Mouse (Mus musculus) heart, postnatal 25 days (tissue): ENCODE results near the gene Tdrd9. TPM values are rescaled to one million over a fixed set of nuclear protein-coding genes. Genes with fewer than 3 reads are reported as not detected.
"Not testable (repeated sequence)": the region's sequence is repeated elsewhere in the genome, so short reads cannot be mapped to it uniquely, and the experiment has no call there.

Experiments
- DNase-seq: peaks from one replicate; pipeline ENCODE4 v3.0.0; 2022; ENCODE audit warnings: low spot score
- intact Hi-C: fragments of 180-260 bp; cut with DNase I; formaldehyde crosslinking; loops from one replicate; pipeline ENCODE4 v1.15.1; 2025
- total RNA-seq, 2 experiments: library from RNA; stranded (reverse); gene quantifications; 2 replicates each; pipeline ENCODE4 v1.2.3; 2021

The Tdrd9 gene
- total RNA-seq, result under 1 TPM; 0.08 to 0.13 TPM

- intact Hi-C loops, result no loop called here
- no peak for DNase-seq
Measured at GRCm38 (mm10) chr12:111971231-111971686, at the start of gene Tdrd9. Gene Tdrd9 (plus strand): TSS chr12:111971559.

GRCm38 (mm10) chr12:111923117-111923516 is 48.2 kb upstream of the Tdrd9 start:
- intact Hi-C loops, result no loop called here
- DNase-seq, result no peak

GRCm38 (mm10) chr12:111927338-111927737 is 44.0 kb upstream of the Tdrd9 start:
- no peak for DNase-seq
- intact Hi-C loops, result no loop called here

- no peak for DNase-seq
- intact Hi-C loops, result no loop called here
Measured at GRCm38 (mm10) chr12:111928411-111928966, 42.9 kb upstream of the Tdrd9 start.

- intact Hi-C loops, result loop anchor here (2.0 kb wide), 1 partner anchor 15 kb away; no protein-coding TSS in a partner anchor
- no peak for DNase-seq
Measured at GRCm38 (mm10) chr12:111931411-111932025, 39.8 kb upstream of the Tdrd9 start.

- DNase-seq, result no peak
- intact Hi-C loops, result loop anchor here (2.0 kb wide), 1 partner anchor 16 kb away; no protein-coding TSS in a partner anchor
Measured at GRCm38 (mm10) chr12:111932513-111932912, 38.8 kb upstream of the Tdrd9 start.

- DNase-seq, result peak; percentile 44
- intact Hi-C loops, result loop anchor here (2.0 kb wide), 1 partner anchor 16 kb away; no protein-coding TSS in a partner anchor
Measured at GRCm38 (mm10) chr12:111933032-111933704, 38.2 kb upstream of the Tdrd9 start.

GRCm38 (mm10) chr12:111933971-111934370 is 37.4 kb upstream of the Tdrd9 start:
- no peak for DNase-seq
- intact Hi-C loops, result loop anchor here (2.0 kb wide), 1 partner anchor 17 kb away; no protein-coding TSS in a partner anchor

DNA sequence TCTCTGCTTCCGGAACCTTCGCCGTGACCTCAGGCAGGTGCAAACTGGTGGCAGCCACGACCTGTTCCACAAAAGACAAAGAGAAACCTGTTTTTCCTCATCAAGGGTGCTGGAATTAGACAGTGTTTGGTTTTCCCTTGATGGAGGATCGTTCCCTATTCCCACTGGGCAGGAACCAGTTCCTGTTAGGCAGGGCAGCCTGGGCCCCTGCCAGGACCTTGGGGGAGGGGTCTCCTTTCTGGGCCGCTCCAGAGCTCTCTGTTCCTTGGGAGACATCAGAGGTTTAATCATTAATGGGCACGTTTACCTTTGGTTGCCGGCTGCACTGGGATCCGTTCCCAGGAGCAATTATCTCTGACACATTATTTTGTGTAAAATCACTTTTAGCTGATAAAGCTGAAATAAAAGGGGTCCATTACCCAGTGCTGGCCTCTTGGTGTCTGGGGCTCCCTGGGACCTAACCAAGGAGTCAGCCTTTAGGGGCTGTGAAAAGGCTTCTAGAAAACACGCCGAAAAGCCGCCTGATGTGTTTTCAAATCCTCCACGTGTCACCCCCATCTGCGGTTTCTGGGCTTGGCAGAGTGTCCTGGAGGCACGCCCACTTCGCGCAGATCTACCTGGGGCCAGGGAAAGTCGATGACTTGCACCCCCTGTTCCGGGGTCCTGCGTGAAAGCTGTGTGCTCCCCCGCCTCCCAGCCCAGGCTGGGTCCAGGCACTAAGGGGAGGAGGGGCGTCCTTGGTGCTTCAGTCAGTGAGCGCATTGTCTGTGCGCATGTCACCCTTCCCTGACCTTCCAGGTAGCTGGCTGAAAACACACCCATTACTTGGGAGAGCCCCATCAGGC is 34.4 kb upstream of the Tdrd9 start:
- no peak for DNase-seq
- intact Hi-C loops, result no loop called here

GRCm38 (mm10) chr12:111938623-111939177 is 32.7 kb upstream of the Tdrd9 start:
- DNase-seq, result no peak
- intact Hi-C loops, result no loop called here

DNA sequence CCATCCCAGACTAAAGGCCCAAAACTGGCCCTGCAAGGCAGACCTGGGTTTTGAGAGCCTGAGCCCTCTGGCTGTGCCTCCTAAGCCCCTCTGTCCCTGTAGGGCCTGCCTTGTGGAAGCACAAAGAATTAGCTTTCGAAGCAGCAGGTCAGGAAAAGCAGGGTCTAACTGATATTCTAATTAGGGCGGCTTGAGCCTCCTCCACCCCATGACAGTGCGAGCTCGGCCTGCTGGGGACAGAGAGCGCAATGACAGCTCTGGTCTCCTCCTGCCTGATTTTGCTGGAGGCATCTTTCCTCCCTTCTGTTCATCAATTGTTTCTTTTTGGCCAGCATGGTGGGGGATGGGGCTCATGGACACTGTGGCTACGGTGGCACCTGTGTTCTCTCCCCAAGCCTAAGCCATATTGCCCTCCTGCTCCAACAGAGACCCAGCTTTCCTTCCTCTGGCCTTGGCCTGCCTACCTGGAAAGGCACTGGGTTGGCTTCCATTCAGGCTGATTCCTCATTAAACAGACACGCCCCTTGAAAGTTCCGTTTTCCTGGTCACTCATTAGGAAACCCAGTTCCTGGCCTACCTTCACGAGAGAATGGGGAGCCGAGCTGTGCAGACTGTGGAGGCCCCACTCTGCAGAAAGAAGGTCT is 27.8 kb upstream of the Tdrd9 start:
- no peak for DNase-seq
- intact Hi-C loops, result no loop called here

- intact Hi-C loops, result not testable (repeated sequence)
Measured at GRCm38 (mm10) chr12:111944065-111944987, 27.0 kb upstream of the Tdrd9 start.

GRCm38 (mm10) chr12:111945115-111945514 is 26.2 kb upstream of the Tdrd9 start:
- DNase-seq, result peak; percentile 71
- intact Hi-C loops, result loop anchor here (5.0 kb wide), 2 partner anchors 38 to 208 kb away; partner anchors contain the start of gene Ppp1r13b

More at GRCm38 (mm10) chr12:111944065-111944987, 27.0 kb upstream of the Tdrd9 start:
- DNase-seq, result not testable (repeated sequence)

DNA sequence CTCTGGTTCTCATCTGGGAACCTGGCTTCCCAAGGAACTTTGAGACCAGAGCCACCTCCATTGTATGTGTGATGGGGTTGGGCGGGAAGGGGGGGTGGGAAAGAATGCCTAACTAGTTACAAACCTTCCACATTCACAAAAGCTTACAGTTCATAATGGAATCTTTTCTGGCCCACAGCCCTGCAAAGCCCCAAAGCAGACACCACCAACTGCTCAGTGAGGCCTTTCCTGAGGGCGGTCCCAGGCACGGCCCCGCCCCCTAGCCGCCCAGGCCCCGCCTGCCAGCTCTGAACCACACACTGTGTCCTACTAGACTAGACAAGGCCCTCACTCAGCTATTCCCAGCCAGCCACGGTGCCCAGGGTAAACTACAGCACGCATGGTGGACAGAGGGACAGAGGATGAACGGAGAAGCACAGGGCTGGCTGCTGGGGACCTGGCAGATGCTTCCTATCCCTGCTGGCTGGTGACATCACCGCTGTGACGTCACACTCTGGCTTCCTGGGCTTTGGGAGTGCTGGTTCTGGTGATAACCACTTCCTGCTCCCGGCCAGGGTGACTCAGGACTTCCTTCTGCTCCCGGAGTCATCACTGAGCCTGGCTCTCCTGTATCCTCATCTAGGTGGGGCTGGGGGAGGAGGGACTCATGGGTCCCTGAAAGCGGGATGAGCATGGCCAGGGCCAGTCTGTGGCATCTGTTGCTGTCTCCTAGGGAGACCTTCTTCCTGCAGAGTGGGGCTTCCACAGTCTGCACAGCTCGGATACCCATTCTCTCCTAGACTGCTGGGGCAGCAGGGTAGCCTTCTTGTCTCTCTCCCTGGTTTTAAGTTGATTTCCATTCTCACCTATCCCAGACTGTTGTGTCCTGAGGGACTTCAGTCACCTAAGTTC is 25.3 kb upstream of the Tdrd9 start:
- not testable (repeated sequence) for DNase-seq
- intact Hi-C loops, result loop anchor here (1.0 to 5.0 kb wide), 3 partner anchors 39 to 209 kb away; partner anchors contain the start of gene Ppp1r13b

- intact Hi-C loops, result loop anchor here (1.0 to 5.0 kb wide), 3 partner anchors 39 to 209 kb away; partner anchors contain the start of gene Ppp1r13b
- DNase-seq, result peak; percentile 54
Measured at GRCm38 (mm10) chr12:111946716-111947115, 24.6 kb upstream of the Tdrd9 start.

- intact Hi-C loops, result no loop called here
- DNase-seq, result no peak
Measured at GRCm38 (mm10) chr12:111950486-111950885, 20.9 kb upstream of the Tdrd9 start.

DNA sequence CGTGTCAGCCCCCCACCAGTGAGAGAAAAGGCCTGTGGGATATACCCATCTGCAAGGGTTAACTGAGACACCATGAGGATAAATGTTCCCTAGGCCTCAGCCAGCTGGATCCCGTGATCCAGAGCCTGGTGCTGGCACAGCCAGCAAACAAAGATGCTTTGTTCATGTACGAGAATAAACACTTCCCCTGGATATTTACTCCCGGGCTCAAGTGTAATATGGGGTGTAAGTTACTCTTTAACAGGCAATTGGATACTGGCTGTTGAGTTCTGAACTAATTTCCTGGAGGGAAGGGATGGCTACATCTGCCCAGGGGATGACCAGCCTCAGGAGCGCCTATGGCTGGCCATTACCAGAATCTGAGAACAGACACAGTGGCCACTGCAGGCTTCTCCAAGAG is 19.7 kb upstream of the Tdrd9 start:
- intact Hi-C loops, result no loop called here
- no peak for DNase-seq
